Mouse (Mus musculus) lung, postnatal 4 days (tissue): Measurements from ENCODE around the gene Plb1.

ENCODE experiments used
- DNase-seq, 2 experiments: peaks; one replicate each; pipeline ENCODE4 v3.0.0; 2021

Plb1 gene

GRCm38 (mm10) chr5:32260751-32261150 lies 28.2 kb downstream of the Plb1 start:
- DNase-seq, result peak; percentile 11 to 65

GRCm38 (mm10) chr5:32261251-32261650 lies 28.7 kb downstream of the Plb1 start:
- no peak for DNase-seq

GRCm38 (mm10) chr5:32262534-32262933 lies 30.0 kb downstream of the Plb1 start:
- DNase-seq, result no peak

GRCm38 (mm10) chr5:32272502-32272901 lies 40.0 kb downstream of the Plb1 start:
- DNase-seq, result peak; percentile 26 to 62

GRCm38 (mm10) chr5:32278000-32278694 lies 45.6 kb downstream of the Plb1 start:
- DNase-seq, result no peak

- DNase-seq, result no peak
Observed at GRCm38 (mm10) chr5:32280066-32280465, 47.6 kb downstream of the Plb1 start.

- no peak for DNase-seq
Observed at GRCm38 (mm10) chr5:32282345-32282744, 49.8 kb downstream of the Plb1 start.

- no peak for DNase-seq
Observed at GRCm38 (mm10) chr5:32283457-32283856, 50.9 kb downstream of the Plb1 start.

GRCm38 (mm10) chr5:32286315-32286714 lies 53.8 kb downstream of the Plb1 start:
- DNase-seq, result no peak

- DNase-seq, result peak in 1 of 2 experiments; percentile 35
Observed at GRCm38 (mm10) chr5:32288021-32288420, 55.5 kb downstream of the Plb1 start.

GRCm38 (mm10) chr5:32291316-32291715 lies 58.8 kb downstream of the Plb1 start:
- no peak for DNase-seq

- peak; percentile 78 to 81 for DNase-seq
Observed at GRCm38 (mm10) chr5:32302991-32303921, 70.7 kb downstream of the Plb1 start.

- DNase-seq, result no peak
Observed at GRCm38 (mm10) chr5:32307106-32307505, 74.6 kb downstream of the Plb1 start.

GRCm38 (mm10) chr5:32308647-32309046 lies 76.1 kb downstream of the Plb1 start:
- no peak for DNase-seq

- no peak for DNase-seq
Observed at GRCm38 (mm10) chr5:32309714-32310113, 77.2 kb downstream of the Plb1 start.

GRCm38 (mm10) chr5:32310802-32311201 lies 78.3 kb downstream of the Plb1 start:
- no peak for DNase-seq

- no peak for DNase-seq
Observed at GRCm38 (mm10) chr5:32311589-32312166, 79.2 kb downstream of the Plb1 start.

- peak in 1 of 2 experiments; percentile 11 for DNase-seq
Observed at GRCm38 (mm10) chr5:32313671-32314070, 81.2 kb downstream of the Plb1 start.

GRCm38 (mm10) chr5:32314731-32315130 lies 82.2 kb downstream of the Plb1 start:
- no peak for DNase-seq

GRCm38 (mm10) chr5:32322146-32322811 lies 89.8 kb downstream of the Plb1 start:
- peak in 1 of 2 experiments; percentile 59 for DNase-seq

GRCm38 (mm10) chr5:32328139-32328538 lies 95.6 kb downstream of the Plb1 start:
- DNase-seq, result no peak

GRCm38 (mm10) chr5:32332591-32332990 lies 100.1 kb downstream of the Plb1 start:
- no peak for DNase-seq

- DNase-seq, result peak; percentile 51 to 74
Observed at GRCm38 (mm10) chr5:32335172-32335571, 102.7 kb downstream of the Plb1 start.
